Mouse (Mus musculus) right cerebral cortex, postnatal 14 days (tissue): ENCODE measurements at regions not wholly inside any gene's neighbourhood (a gene's known extent, or its start where the extent isn't known, plus 50 kb on each side); places are given as distances from the start of the nearest gene placed in this dataset.
"Not testable (repeated sequence)": the region's sequence is repeated elsewhere in the genome, so short reads cannot be mapped to it uniquely, and the experiment has no call there.

Experiments used
- DNase-seq: peaks from one replicate; pipeline ENCODE4 v3.0.0; 2022

DNA sequence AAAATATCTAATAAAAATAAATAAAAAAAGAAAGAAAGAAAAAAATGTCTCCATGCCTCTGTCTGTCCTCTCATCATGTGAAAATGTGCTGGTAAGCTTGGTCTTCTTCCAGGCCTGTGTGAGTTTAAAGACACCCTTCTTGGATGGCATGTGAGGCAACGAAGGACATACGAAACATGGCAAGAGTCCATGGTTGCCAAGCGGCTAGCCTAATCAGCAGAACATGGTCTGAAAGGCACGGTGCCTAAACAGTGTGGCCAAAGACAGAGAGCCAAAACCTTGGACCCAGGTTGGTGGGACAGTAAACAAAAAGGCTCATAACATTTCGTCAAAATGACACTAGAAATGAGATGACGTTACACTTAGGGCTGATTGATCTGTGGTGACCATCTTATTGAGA, 1344.7 kb upstream of the A1bg start:
- DNase-seq: no peak

- DNase-seq: no peak
These were observed 1343.2 kb upstream of the A1bg start for GRCm38 (mm10) chr15:62266025-62266424.

DNA sequence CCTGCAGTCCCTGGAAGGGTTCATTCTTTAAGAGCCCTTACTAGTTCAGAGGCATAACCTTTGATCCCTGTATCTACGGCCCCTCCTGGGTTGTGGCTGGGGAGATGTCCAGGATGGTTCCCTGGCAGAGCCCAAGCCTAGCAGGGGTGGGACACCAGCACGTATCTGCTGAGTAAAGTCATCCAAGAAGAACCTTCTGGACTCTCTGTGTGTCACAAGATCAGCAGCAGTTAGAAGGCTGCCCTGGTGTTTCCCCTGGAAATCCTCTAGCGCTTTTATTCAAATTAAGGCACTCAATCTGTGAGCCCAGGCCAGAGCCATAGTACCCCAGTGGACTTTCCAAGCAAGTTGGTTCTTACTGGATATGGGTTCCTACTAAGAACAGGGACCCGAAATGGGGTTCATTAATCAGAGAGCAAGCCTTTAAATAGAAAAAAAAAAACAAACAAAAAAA, 1342.7 kb upstream of the A1bg start:
- DNase-seq: no peak

GRCm38 (mm10) chr15:62264966-62265365, 1342.2 kb upstream of the A1bg start:
- DNase-seq: no peak

DNA sequence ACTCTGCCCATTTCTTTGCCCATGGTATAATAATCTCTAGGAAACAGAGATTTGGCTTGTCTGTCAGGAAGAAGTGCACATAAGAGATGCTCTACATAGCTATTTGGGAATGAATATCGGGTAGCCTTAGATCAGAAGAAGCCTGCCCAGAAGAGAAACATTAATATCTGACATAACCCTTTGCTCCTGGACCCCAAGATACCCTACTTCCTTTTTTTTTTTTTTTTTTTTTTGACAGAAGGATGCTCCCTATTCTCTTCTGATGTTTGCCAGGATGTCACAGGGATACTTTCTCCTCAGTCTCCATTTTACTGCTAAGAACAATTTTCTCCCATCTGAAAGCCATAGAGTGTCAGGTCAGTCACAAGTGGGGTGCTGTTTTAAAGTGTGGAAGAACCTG, 1341.4 kb upstream of the A1bg start:
- no peak for DNase-seq

- no peak for DNase-seq
These were observed 1339.7 kb upstream of the A1bg start for GRCm38 (mm10) chr15:62262487-62262886.

- DNase-seq: peak; percentile 11
These were observed 1338.7 kb upstream of the A1bg start for GRCm38 (mm10) chr15:62261520-62261919.

- no peak for DNase-seq
These were observed 1335.8 kb upstream of the A1bg start for GRCm38 (mm10) chr15:62258611-62259010.

- DNase-seq: peak; percentile 15
These were observed 1335.1 kb upstream of the A1bg start for GRCm38 (mm10) chr15:62257955-62258354.

DNA sequence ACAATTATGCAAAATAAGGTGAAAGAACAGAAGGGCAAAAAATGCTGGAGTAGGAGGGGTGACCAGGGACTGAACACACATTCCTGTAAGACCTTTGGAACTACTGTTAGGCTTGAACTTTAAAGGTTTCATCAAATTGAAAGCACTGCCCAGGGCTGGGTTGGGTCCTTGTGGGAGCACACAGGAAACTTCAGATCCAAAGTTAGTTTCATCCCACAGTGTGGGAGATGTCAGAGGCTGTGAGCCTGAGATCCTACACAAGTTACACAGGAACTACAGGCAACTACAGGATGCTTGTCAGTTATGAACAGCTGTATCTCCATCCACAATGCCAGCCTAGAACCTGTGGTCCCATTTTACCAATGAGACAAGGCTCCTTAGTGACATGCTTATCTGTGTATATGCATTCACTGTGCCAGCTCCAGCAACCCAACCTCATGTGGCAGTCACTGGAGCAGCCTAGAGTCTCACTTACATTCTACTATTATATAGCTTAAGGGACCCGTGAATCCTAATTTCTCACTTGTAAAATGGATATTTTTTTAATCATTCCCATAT, 1334.4 kb upstream of the A1bg start:
- no peak for DNase-seq

GRCm38 (mm10) chr15:62255571-62255970, 1332.8 kb upstream of the A1bg start:
- no peak for DNase-seq

DNA sequence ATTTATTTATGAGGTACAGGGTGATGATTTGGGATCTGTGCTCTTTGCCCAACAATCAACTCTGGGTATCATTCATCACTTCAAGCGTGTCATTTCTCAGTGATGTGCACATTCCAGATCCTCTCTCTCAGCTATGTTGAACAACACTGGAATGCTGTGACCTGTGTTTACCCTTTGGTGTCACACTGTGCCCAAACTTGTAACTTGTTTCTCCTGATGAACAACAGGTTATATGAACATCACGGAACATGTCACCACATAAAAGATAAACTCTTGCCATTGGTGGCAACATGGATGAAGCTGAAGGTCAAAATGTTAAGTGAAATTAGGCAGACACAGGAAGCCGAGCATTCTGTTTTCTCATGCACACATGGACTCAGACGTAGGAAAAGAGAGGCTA, 1330.9 kb upstream of the A1bg start:
- DNase-seq: no peak

- not testable (repeated sequence) for DNase-seq
These were observed 1329.4 kb upstream of the A1bg start for GRCm38 (mm10) chr15:62252078-62252833.

- DNase-seq: no peak
These were observed 1326.6 kb upstream of the A1bg start for GRCm38 (mm10) chr15:62249436-62249835.

DNA sequence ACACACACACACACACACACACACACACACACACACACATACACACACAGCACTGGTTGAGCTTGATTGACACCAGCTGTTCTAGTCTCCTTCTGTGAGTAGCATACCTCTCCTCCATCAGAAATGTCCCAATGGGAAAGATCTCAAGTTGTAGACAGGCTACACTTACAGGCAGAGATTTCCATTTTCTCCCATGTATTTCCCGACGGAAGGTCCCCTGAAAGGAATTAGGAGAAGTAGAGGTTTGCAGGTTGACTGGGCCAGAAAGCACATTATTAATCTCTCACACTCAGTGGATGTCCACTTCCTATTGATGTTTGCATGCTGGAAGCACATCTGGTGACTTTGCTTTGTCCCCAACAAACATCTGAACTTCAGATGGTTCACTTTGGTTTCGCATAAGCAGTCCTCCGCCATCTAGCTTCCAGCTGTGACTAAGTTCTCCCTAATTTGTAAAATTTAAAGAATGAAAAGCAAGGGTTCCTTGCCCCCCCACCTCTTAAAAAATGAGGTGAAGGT, 1323.8 kb upstream of the A1bg start:
- no peak for DNase-seq

DNA sequence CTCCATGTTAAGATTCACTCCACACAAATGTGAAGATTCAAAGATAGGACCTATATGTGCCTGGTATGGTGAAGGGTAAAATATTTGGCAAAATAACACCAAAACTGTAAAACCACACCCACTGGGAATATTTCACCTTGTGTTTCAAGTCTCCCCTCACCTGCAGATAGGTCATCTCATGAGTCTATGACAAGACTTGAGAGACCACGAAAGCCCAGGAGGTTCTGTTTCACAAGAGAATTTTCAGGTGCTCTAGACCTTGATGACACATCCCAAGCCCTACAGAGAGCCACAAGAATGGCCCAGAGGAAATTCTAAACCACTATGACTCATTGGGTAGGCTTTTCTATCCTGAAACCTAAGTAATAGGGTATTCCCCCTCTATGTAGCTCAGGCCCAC, 1322.4 kb upstream of the A1bg start:
- DNase-seq: no peak

DNA sequence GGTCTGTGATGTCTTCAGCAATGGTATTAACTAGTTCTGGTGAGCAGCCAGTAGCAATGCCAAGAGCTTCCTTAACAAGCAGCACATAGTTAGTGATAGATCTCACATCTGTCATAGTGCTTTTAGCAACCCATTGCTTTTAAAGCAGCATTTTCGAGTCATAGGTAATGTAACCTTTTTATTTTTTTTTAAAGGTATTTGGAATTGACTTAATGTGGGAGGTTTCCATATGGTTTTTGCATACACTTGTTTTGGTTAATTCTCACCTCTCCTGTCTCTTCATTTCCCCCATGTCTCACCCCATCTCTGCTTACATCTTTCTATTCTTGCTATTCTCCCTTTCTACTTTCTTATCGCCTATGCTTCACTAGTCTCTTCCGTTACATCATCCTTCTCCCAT, 1322.0 kb upstream of the A1bg start:
- no peak for DNase-seq

GRCm38 (mm10) chr15:62240031-62240430, 1317.2 kb upstream of the A1bg start:
- DNase-seq: no peak

GRCm38 (mm10) chr15:62238503-62239045, 1315.8 kb upstream of the A1bg start:
- DNase-seq: no peak

GRCm38 (mm10) chr15:62236056-62236455, 1313.2 kb upstream of the A1bg start:
- DNase-seq: no peak

GRCm38 (mm10) chr15:62234182-62234760, 1311.5 kb upstream of the A1bg start:
- DNase-seq: no peak

DNA sequence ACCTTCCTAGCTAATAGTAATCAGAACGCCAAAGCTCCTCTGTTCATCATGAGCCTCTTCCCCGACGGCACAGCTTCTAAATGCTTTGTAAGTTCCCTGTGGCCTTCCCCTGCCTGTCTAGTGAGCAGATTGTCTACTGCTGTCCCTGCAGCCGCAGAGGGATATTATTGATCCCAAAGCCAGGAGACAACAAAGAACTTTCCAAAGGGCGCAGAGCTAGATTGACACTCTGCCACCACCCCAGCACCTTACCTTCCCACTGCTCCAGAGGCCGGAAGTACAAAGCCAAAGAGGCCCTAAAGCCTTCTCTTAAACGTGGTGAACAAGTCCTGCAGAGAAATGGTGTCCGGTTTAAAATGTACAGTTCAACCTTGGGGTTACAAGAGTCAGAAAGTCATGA, 1310.3 kb upstream of the A1bg start:
- DNase-seq: no peak

DNA sequence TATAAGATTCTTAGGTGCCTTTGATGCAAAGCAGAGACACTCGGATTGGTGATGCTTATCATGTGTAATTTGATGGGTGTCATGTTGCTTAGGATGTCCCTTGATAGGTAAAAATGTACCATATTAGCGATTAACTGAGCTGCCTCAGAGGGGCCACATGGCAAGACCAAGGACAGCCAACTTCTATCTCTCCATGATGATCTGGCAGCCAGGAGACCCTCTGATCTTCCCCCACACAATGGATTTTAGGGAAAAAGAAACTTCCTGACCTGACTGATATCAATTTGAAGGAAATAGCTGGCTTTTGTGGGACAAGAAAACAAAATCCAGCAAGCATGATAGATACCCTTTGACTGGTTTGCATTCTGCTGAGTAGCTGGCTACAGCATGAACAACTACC, 1308.9 kb upstream of the A1bg start:
- DNase-seq: no peak

GRCm38 (mm10) chr15:62230773-62231172, 1308.0 kb upstream of the A1bg start:
- DNase-seq: no peak
